Mouse (Mus musculus): ENCODE results near the gene Appbp2.
"Not testable (repeated sequence)": the region's sequence is repeated elsewhere in the genome, so short reads cannot be mapped to it uniquely, and the experiment has no call there.

Gene Appbp2

DNA sequence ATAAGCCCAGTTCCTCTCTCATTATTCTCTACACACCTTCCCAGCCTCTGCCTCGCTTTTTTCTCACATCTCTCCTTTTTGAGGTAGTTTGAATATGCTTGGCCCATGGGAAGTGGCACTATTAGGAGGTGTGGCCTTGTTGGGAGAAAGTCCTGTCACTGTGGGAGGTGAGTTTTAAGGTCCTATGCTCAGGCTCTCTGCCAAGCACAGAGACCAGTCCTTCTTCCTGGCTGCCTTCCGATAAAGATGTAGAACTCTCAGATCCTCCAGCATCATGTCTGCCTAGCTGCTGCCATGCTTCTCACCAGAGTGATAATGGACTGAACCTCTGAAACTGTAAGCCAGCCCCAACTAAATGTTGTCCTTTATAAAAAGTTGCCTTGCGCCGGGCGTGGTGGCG is 12.4 kb downstream of the Appbp2 start:
- peak; percentile 32 for DNase-seq

DNA sequence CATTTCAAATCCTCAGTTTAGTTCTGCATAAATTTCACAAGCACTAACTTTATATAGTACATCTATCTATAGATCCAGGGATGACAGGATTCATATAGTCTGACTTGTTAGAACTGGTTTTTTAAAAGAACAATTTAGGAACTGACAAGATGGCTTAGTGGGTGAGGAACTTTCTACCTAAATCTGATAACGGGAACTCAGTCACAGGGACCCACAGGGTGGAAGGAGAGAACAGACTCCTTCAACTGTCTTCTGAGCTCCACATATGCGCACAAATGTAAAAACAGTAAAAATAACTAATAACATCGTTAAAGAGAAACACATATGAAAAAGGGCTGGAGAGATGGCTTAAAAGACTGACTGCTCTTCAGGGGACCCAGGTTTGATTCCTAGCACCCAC is 15.9 kb downstream of the Appbp2 start:
- no peak for DNase-seq

DNA sequence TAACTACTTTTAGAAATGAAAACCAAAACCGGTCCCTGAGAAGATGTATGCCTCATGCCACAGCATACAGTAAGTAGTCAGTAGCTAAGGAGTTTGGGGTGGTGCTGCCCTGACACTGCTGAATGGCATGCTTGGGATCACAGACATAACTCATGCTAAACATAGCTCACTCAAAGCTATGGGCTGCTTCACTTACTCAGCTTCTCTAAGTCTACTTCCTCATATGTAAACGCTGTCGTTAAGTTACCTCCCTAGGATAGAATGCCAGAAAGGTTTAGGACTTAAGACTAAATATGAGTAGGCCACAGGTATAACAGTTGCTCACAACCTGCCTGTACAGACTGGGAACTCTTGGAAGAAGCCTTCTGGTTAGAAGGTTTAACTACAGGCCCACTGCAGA is 20.3 kb downstream of the Appbp2 start:
- no peak for DNase-seq

- no peak for DNase-seq
These were observed 21.7 kb downstream of the Appbp2 start for GRCm38 (mm10) chr11:85213215-85213614.

GRCm38 (mm10) chr11:85211151-85211550 is 23.8 kb downstream of the Appbp2 start:
- DNase-seq, result no peak

GRCm38 (mm10) chr11:85206231-85206630 is 28.7 kb downstream of the Appbp2 start:
- DNase-seq, result no peak

GRCm38 (mm10) chr11:85198906-85199305 is 36.0 kb downstream of the Appbp2 start:
- DNase-seq, result no peak

- no peak for DNase-seq
These were observed 38.9 kb downstream of the Appbp2 start for GRCm38 (mm10) chr11:85196046-85196445.

DNA sequence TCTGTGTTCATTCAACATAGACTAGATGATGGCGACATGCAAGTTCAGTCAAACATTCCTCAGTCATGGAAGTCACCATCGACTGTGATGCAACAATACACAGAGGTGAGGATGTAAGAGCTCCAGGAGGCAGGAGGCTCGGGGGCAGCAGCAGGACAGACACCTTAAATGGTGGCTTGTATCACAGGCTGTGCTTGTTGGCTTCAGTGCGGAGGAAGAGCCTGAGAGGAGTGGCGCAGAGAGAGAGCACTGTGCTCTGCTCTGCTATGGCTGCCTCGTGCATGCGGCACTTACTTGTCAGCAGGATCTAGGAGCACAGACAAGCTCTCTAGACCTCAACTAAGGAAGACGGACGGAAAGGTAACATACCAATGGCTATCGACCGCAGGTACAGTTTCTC is 40.7 kb downstream of the Appbp2 start:
- no peak for DNase-seq

GRCm38 (mm10) chr11:85190741-85191140 is 44.2 kb downstream of the Appbp2 start:
- no peak for DNase-seq

- DNase-seq, result no peak
These were observed 45.8 kb downstream of the Appbp2 start for GRCm38 (mm10) chr11:85189110-85189509.

DNA sequence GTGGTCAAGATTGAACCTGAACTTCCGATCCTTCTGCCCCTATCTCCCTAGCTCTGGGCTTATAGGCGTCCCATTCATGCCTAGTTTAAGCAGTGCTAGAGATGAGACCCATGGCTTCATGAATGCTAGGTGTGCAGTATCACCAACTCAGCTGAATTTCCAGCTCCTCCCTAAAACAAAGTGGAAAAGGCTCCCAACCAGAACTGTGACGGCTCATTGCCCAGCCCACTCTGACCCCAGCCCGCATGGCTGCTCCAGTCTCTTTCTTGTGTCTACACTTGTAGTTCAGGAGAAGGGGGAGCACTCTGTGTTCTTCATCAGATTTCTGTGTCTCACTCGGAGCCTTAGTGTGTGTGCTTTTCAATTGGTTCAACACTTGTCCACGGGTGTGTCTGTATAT is 50.1 kb downstream of the Appbp2 start:
- DNase-seq, result no peak

GRCm38 (mm10) chr11:85184082-85184481 is 50.8 kb downstream of the Appbp2 start:
- DNase-seq, result peak; percentile 26

- DNase-seq, result no peak
These were observed 51.6 kb downstream of the Appbp2 start for GRCm38 (mm10) chr11:85183284-85183779.

GRCm38 (mm10) chr11:85182617-85183283 is 52.2 kb downstream of the Appbp2 start:
- DNase-seq, result peak; percentile 36

DNA sequence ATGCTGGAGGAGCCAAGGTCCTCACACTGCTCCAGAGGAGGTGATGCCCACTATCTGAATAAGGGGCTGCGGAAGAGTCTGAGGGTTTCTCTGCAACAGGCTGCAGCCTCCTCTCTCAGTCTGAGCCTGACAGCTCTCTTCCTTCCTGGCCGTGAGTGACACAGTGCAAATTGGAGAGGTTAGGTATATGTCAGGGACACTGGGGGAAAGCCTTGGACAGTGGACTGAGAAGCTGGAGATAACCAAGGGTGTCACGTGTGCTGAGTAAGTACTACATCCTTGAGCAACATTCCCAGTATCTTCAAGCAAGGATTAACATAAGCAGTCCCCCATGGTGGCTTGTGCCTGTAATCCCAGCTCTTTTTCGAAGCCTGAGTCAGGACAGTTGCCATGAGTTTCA is 56.5 kb downstream of the Appbp2 start:
- no peak for DNase-seq

- no peak for DNase-seq
These were observed 57.2 kb downstream of the Appbp2 start for GRCm38 (mm10) chr11:85177761-85178160.

- DNase-seq, result no peak
These were observed 59.0 kb downstream of the Appbp2 start for GRCm38 (mm10) chr11:85175941-85176340.

DNA sequence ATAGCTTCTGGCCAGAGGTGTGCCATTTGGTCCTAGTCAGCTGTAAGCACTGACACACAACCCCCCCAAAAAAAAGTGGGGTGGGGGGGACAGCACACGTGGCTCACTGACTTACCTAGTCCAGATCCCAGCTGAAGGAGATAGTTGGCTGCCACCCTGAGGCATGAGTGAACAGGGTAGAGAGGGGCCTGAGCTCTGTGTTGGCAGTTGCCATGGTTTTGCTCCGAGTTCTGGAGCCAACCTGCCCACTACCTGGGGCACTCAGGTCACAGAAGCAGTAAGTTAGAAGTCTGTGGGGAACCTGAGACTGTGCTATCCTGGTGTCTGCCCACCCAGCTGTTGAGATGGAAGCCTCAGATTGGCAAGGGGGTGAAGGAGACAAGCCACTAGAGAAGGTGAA is 64.1 kb downstream of the Appbp2 start:
- DNase-seq, result peak; percentile 9

GRCm38 (mm10) chr11:85170058-85170740 is 64.7 kb downstream of the Appbp2 start, which contains the start of gene 1700125H20Rik:
1700125H20Rik (plus strand) TSS chr11:85170404.
- DNase-seq, result peak; percentile 88

GRCm38 (mm10) chr11:85167503-85167902 is 67.4 kb downstream of the Appbp2 start:
- DNase-seq, result no peak

DNA sequence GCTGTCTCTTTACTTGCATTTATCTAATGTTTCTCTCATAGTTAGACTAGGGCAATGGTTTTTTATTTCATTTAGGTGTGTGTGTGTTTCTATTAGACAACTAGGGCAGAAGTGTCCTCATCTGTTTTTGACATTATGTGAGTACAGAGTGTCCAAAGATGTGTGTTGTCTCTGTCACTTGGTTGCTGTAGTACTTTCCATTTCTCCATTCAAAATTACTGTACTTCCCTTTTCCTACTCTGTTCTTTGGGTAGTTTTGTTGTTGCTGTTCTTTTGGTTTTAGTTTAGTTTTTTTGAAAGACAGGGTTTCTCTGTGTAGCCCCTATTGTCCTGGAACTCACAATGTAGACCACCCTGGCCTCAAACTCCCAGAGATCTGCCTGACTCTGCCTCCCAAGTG is 70.6 kb downstream of the Appbp2 start:
- DNase-seq, result no peak

GRCm38 (mm10) chr11:85163014-85163413 is 71.9 kb downstream of the Appbp2 start:
- DNase-seq, result not testable (repeated sequence)

DNA sequence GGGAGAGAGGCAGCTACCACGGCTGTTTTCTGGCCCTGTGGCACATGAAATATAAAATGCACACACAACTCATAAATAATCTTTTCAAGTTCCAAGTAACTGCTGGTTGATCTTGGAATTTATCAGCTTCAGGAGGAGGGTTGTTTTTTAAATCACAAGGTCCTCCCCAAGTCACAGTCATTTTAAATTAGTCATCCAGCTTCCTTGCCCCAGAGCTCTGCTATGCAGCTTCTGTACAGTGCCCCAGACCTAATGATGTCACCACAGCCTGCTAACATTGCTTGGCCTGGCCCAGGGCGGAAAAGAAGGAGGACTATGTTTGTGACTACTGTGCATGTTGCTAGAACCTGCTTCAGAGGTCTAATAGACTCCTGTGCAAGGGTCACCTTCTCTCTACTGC is 77.6 kb downstream of the Appbp2 start:
- DNase-seq, result no peak

All from kidney, adult 11 months (tissue).